Mouse (Mus musculus) CD8-positive naive resting alpha-beta T cell, adult 2 months (primary cell): ENCODE results near the gene Swi5.
A peak's percentile ranks its signal among the peaks of the same experiment; 100 is the strongest.
"Not testable (repeated sequence)": the region's sequence is repeated elsewhere in the genome, so short reads cannot be mapped to it uniquely, and the experiment has no call there.

Experiments used
- DNase-seq, 2 experiments: peaks; one replicate each; pipeline ENCODE4 v3.0.0; 2022; ENCODE audit warnings: low read depth in 2 of 2, low spot score in 2 of 2

Swi5 gene

DNA sequence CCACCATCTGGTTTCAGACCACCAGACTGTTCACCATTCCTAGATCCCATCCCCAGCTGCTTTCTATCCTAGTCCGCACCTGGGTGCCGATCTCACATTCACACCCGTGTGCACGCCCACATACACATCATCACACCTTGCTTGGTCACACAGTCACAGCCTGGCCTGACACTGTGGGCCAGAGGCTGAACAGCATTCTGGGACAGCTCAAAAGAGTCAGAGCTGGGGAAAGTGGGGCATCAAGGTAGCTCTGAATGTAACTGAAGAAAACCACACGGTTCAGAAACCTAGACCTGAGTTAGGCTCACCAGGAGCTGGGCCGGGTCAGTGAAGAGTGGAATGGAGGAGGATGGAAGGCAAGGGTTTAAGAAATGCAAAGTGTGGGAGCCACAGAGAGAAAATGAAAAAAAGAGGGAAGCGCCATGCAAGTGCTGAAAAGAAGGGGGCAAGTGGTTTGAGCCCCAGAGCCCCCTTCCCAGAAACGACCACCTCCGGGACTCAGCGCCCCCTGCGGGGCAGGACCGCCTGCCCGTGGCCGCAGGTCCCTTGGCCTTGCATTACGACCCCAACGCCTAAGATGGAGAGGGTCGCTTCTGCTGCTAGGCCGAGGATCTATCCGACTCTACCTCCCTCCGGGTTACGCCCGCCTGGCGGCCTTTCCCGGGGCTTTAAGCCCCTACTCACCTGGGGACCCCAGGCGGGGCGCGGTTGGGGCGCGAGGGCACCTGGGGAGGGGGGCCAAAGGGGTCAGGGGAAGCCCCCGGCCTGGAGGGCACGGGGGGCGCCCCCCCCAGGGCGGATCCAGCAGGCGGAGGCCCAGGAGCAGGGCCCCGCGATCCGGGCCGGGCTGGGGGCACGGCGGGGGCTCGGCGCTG is 23.8 kb upstream of the Swi5 start:
- DNase-seq: no peak

DNA sequence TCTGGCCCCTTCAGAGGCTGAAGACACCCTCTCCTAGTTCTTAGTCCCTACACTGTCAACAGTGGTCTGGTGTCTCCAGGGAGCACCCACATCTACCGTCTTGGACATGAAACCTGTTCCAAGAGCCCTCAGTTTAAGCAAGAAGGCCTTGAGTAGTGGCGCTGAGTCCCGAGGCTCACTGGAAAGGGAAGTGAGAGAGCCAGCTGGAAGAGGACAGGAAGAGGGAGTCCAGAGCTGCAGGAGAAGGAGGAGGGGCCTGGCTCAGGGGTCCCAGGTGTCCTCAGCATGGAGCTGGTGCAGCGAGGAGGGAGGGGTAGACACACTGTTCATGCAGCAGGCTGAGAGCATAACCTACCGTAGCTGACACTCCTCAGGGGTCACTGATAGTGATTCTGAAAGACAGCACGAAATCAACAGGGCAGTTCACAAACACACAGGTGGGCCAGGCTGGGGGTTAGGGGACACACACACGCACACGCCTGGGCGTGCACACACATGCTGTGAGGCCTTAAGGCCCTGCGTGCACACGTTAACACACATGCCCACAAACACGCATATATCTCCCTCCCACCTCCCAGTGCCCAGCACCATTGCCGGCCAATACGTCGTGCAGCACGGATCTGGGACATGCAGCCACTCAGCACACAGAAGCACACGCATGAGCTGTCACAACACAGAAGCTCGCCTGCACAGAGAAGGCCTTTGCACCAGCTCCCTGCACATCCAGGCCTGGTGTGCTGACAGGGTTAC is 22.4 kb upstream of the Swi5 start:
- no peak for DNase-seq

DNA sequence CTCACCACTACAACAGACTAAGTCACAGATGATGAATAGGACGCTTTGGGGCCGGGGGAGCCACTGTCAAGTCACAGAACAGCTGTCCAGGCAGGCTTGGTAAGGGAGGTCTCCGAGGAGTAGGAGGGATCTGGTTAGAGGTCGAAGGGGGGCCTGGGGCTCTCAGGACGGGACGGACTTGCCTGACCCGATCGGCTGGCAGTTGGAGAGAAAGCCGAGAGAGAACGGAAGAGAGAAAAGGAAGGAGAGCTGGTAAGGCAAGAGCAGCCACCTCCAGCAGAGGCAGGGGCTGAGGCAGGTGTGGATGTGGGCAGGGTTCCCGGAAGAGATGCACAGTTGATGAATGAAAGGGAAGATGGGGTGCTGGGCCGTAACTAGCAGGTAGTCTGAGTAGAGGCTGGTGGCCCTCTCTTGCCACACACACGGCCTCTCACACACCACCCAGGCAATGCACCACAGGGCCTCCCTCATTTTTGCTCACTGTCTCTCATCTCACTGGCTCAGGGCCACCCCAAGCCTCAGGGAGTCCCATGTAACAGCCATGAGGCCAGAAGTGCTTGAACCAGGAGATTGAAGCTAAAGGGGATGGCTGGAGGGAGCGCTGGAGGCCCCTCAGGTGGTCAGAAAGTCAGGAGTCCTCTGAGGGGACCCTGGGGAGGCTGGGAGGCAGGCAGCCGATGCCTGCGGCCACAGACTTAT is 21.1 kb upstream of the Swi5 start:
- no peak for DNase-seq

DNA sequence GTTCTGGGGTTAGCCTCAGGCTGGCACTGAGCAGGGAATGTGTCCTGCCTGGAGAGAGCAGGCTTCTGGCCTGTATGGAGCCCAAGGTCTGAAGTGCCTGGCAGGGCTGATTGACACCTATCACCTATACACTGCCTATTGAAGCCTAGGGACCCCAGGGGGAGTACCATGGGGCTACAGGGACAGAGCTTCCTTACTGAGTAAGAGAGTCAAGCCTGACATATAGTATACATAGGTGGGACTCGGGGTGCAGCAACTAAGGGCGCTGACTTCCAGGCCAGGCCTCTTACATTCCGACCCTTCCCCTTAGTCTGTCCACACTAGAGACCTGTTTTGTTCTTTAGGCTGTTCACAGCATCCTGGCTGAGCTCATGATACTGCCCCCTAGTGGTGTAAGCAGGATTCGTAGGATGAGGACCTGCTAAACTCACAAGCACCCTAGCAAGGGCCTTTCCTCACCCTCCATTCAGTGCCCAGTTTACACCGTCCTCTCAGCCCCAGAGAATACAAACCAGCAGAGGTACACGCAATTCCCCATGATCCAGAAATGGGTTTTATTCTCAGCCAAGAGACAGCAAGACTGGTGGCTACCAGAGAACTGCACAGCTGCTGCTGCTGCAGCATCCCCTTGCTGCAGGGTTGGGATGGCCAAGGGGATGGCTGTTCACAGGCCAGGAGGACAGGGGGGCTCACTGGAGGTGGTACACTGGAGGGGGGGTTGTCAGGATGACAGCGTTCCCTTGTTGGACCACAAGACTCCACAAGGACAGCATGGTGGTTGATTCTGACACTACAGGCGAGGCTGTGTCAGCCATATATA is 20.3 kb upstream of the Swi5 start:
- peak; percentile 47 to 61 for DNase-seq

DNA sequence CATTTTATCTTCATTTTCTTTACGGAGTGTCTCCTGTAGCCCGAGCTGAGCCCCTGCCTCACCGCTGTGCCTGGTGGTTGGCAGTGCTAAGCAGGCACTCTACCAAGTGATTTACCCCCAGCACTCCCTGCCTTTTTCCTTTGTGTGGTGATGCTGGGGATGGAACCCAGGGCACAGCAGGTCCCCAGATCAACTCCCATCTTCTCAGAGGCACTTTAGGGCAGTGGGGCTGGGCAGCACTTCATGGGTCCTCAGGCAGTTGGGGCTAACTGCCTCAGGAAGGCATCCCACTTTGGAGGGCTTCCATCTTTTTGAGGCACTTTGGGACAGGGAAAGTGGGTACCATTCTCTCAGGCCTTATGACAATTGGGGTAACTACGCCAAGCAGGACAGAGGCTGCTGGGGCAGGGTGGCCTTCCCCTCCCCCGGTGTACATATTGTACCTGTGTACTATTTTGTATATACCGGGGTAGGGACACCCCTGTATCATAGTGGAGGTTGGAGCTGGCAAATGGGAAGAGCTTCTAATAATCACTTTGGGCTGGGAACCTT is 19.4 kb upstream of the Swi5 start:
- DNase-seq: no peak

DNA sequence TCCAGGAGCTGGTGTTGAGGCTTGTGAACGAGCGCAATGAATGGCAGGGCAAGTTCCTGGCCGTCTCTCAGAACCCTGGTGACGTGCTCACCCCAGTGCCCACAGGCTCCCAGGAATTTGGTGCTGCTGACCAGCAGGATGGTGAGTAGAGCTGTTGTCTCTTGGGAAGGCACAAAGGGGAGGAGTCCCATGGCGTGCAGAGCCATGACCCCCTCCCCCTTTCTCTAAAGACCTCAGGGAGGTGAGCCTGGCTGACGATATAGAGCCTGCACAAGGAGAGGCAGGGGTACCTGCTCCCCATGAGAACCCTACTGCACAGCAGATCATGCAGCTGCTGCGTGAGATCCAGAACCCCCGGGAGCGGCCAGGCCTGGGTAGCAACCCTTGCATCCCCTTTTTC is 18.3 kb upstream of the Swi5 start:
- no peak for DNase-seq

DNA sequence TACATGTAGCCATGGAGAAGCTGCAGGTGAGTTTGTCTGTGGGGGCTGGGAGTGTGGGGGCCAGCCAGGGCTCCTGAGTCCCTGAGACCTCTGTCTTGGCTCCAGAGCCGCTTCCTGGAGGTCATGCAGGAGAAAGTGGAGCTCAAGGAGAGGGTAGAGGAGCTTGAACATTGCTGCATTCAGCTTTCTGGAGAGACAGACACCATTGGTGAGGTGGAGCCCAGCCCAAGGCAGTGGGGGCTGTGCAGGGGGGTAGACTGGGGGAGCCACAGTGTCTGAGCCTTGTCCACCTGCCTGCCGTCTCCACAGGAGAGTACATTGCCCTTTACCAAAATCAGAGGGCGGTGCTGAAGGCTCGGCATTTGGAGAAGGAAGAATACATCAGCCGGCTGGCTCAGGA is 17.8 kb upstream of the Swi5 start:
- no peak for DNase-seq

DNA sequence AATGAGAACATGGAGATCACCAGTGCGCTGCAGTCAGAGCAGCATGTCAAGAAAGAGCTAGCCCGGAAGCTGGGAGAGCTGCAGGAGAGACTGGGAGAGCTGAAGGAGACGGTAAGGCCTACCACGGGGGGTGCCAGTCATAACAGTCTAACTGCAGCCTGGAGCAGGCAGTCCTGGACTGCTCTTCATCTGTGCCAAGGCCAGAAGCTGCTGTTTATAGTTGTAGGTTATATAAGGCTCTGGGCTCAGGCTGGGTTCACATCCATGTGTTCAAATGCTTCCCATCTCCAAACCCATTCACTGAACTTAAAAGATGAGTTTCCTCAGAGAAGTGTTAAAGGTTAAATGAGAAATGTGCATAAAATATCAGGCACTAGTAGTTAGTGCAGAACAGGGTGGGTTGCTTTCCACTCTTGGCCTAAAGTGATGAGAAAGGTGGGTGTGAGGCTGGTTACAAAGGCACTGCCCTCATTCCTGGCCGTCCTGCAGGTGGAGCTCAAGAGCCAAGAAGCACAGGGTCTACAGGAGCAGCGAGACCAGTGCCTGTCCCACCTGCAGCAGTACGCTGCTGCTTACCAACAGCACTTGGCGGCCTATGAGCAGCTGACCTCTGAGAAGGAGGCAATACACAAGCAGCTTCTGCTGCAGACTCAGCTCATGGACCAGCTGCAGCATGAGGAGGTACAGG is 16.4 kb upstream of the Swi5 start:
- peak in 1 of 2 experiments; percentile 37 for DNase-seq

DNA sequence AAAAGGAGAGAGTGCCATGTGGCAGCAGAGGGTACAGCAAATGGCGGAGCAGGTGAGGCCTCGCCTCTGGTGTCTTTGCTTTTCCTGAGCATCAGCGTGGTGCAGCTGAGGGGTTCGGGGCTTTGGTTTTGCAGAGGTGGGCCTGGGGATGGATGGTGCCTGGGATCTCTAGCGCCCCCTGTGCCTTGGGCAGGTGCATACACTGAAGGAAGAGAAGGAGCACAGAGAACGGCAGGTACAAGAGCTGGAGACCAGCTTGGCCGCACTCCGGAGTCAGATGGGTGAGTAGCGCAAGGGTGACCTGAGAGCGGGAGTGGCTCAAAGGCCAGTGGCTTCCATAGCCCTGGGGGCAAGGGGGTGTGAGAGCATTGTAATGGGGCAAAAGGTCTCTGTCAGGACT is 15.1 kb upstream of the Swi5 start:
- DNase-seq: no peak

DNA sequence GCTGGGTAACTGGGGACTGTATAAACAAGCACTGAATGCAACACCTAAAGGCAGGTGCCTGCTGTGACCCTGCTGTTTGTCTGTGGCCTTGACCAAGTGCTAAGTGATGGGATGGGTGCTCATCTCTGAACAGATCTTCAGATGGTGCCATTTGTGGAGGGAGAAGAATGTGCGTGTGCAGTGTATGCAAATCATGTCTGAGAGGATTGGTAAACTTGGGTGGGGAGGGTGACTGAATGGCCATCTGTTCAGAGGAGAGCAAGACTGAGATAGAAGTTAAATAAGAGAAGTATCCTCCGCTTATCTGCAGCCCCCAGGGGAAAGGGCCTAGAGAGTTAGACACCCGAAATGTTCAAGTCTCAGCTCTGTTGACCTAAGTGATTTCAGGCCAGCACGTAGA is 11.6 kb upstream of the Swi5 start:
- DNase-seq: no peak

DNA sequence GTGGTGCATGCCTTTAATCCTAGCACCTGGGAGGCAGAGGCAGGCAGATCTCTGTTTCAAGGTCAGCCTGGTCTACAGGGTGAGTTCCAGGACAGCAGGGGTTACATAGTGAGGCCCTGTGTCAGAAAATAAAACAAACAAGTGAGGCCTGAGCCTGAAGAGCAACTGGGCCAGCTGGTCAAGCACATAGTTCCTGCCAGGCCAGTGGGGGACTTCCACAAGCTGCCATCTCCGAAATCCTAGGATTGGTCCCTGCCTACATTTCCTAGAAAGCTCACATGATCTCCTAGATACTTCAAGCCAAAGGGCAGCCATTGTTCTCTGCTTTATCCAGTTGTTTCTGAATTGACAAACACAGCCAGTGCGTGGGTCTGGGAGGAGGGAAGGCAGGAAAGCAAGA is 8.0 kb upstream of the Swi5 start:
- DNase-seq: not testable (repeated sequence)

DNA sequence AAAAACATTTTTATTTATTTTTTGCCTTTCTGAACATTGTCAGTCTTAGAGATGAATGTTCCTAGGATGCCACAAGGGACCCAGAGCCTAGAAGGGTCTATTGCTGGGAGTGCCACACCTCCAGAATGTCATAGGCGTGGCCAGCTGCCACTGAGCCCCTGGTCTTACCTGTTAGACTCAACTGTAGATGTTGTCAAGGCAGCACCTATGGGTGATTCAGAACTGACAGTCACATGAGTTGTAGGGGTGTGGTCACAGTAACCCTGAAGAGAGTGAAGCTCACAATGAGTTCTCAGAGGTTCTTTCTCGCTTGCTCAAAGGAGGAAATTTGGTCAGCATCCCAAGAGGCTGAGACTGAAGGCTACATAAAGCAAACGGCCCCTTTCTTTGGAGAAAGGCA is 7.4 kb upstream of the Swi5 start:
- no peak for DNase-seq

DNA sequence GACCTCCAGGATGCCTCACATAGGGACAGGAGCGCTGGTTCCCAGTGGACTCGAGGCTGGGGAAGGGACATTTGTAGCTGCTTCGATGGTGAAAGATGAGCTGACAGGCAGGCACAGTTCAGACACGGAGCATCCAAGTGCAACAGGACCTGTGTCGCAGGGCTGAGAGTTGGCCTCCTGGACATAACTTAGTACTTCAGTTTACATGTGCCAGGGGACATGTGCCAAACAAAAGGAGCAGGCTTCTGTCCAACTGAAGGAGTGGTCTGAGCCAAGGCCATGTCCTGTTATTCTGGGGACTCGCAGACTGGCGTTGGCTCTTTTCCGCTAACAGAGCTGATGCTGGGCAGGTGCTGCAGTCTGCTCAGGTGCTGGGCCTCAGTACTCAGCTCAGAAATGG is 6.5 kb upstream of the Swi5 start:
- DNase-seq: no peak

DNA sequence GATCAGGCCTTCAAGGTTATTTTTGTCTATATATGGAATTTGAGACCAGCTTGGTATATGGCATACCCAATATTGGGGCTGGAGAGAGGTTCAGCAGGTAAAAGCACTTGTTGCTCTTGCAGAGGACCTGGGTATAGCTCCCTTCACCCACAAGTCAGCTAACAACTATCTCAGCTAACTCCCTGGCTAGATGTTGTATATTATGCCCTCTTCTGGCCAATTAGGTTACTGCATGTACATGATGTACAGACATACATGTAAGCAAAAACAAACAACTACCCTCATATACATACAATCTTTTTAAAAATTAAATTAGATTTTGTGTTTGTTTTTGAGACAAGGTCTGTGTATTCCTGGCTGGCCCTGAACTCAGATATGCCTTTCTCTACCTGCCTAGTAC is 1.7 kb upstream of the Swi5 start:
- peak in 1 of 2 experiments; percentile 58 for DNase-seq

DNA sequence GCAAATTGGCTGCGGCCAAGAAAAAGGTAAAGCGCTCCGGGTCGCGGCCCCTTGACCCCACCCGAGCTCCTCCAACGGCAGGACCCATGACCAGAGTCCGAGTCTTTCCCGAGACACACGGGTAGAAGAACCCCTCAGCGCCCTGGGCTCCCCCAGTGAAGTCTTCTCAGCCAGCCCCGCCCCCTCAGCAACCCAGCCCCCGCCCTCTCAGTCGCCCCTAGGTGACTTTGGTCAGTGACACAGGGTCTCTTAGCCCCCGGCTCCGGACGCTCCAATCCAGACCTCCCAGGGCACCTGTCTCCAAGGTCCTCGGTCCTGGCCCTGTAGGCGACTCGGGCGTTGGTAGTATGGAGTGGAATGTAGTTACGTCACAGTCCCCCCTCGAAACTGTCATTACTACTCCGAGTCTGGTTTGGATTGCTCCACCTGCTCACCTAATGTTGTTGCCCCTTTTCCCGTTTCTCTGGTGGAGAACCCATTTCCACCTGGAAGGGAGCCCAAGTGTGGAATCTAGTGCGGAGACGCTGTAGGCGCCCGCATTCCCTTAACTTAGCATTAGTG is 576 bp upstream of the Swi5 start:
- peak in 1 of 2 experiments; percentile 21 for DNase-seq

DNA sequence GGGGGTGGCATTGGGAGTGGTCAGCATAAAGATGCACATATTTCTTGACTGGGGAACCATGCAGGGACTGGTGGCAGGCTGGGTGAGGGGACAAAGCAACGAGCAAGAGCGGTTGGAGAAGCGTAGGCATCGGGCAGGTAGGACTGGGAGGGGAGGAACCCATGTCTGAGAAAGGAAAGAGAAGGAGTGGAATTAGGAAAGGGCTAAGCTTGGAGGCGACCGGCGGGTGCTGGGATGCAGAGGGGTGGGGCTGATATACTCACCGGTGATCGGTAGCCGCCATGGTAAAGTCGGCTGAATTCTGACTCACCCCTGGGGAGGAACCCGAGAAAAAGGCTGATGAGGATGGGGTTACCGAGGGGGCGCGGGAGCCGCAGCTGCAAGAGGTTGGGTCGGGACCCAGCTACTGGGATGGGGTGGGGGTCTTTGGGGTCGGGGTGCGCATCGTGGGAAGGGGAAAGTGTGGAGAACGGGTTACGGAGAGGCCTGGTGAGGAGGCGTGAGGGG is 488 bp downstream of the Swi5 start, which contains the start of gene Golga2:
Gene Golga2 (plus strand): TSS at position 51 of the 507 bp plus-strand sequence.
- peak in 1 of 2 experiments; percentile 13 for DNase-seq

DNA sequence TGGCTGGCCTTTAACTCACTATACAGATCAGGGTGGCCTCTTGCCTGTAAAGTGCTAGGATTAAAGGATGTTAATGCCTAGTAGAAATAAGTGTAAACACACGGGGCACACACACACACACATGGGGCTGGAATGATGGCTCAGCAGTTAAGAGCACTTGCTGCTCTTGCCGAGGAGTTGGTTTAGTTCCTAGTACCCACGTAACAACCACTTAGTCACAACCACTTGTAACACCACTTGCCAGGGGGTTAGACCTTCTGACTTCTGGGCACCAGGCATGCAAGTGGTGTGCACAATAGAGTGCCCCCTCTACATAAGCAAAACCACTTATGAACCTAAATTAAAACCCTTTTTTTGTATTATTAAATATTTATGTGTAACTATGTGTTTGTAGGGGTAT is 3.9 kb downstream of the Swi5 start:
- DNase-seq: no peak

DNA sequence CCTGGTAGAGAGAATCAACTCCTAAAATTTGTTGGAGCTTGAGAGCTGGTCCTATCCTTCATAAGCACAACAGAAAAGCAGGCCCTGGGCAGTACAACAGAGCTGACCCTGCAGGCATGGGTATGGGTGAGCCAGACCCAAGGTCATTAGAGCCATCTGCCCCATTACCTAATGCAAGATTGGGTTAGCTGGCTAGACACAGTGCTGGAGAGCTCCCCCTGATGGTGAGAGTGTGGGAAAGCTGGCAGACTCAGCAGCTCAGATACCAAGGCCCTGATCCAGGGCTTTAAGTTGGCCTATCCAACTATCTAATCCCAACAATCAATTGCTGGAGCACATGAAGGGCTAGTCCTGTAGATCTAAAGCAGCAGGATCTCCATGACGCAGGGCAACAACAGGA is 5.1 kb downstream of the Swi5 start:
- peak; percentile 27 to 52 for DNase-seq

DNA sequence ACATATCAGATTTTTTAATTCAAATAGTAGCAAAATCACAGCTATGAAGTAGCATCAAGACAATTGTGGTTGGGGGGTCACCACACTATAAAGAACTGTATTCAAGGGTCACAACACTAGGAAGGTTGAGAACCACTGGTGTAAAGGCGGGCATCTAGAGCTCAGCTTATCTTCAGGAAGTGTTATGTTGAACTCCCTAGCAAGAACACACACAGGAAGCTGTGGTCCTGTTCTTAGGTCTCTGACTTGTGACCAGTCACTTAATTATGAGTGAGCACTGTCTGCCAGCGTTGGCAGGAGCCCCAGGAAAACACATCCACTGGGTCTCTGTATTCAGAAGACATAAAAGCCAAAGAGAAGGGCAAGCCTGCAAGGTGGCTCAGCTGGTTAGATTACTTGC is 5.6 kb downstream of the Swi5 start:
- no peak for DNase-seq

DNA sequence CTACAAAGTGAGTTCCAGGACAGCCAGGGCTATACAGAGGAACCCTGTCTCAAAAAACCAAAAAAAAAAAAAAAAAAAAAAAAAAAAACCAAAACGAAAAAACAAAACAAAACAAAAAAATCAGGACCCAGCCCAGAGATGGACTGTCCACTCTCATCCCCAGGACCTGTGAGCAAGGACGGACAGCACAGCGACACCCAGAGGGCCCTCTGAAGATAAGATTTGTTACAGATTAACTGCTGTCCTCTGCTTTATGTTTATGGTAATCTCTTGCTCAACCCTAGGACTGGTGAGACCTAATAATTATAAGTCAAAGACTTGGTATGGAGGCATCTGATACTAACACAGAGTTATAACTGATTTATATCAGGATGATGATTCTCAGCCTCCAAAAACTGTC is 12.1 kb downstream of the Swi5 start:
- no peak for DNase-seq
